Mouse (Mus musculus): ENCODE results near the gene Ifnl3.
"Not testable (repeated sequence)": the region's sequence is repeated elsewhere in the genome, so short reads cannot be mapped to it uniquely, and the experiment has no call there.

Gene Ifnl3

DNA sequence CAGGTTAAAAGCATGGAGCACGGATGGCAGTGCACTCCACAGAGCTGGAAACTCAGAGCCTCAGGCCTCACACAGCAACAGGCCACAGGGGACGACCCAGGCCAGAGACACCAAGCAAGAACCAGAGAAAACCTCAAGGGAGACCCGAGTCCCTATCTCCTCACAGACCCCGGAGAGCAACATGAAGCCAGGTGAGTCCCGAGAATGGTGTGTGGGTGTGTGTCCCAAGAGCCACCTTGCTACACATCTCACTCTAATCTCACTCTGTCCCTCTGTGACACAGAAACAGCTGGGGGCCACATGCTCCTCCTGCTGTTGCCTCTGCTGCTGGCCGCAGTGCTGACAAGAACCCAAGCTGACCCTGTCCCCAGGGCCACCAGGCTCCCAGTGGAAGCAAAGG is at the start of gene Ifnl3:
Gene Ifnl3 (plus strand): TSS at position 301 of the 400 bp plus-strand sequence.
- DNase-seq (ENCODE audit: low read depth in 2 of 2, low spot score in 2 of 2), result not testable (repeated sequence)

DNA sequence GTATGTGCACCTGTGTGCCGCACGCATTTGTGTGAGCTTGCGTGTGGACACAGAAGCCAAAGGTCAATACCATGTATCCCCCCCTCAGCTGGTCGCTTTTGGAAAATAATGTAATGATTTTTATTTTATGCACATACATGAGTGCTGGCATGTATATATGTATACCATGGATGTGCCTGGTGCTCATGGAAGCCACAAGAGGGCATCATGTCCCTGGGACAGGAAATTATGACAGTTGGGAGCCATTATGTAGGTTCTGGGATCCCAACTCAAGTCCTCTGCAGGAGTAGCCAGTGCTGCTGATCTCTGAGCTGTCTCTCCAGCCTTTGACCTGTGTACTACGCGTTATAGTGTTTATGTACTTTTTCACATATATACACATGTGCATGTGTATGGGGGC is 46.4 kb upstream of the Ifnl3 start:
- DNase-seq (ENCODE audit: low read depth in 2 of 2, low spot score in 2 of 2), result no peak

DNA sequence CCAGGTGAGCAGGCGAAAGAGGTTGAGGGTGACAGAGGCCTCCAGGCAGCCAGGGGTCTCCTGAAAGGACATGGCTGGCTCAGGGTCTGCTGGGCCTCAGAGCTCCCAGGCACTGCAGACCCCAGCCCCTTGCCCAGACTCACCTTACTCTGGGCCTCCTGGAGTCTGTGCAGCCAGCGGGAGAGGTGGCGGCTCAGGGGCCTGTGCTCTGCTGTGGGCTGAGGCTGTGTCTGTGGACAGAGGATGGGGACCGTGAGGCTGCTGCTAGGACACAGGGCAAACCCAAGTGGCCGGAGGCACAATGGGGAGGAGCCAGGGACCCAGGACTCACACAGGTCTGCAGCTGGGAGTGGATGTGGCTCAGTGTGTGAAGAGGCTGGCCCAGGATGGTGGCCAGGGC is 45.3 kb upstream of the Ifnl3 start:
- no peak for DNase-seq (ENCODE audit: low read depth in 2 of 2, low spot score in 2 of 2)

DNA sequence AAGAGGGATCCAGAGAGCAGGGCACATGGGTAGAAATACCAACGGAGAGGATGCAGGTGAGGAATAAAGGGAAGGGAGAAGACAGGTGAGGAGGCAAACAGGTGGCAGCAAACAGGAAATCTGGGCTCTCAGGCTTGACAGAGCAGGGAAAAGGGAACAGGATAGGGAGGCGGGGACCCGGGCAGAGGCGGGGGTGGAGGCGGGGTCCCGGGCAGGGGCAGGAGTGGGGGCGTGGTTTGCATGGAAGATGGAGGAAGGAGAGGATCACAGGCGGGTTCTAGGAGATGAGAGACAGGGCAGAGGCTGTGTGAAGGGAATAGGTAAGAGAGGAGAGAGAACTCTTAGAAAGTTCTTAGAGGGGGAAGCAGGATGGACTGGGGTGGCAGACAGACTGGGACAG is 43.8 kb upstream of the Ifnl3 start:
- DNase-seq (ENCODE audit: low read depth in 2 of 2, low spot score in 2 of 2), result no peak

DNA sequence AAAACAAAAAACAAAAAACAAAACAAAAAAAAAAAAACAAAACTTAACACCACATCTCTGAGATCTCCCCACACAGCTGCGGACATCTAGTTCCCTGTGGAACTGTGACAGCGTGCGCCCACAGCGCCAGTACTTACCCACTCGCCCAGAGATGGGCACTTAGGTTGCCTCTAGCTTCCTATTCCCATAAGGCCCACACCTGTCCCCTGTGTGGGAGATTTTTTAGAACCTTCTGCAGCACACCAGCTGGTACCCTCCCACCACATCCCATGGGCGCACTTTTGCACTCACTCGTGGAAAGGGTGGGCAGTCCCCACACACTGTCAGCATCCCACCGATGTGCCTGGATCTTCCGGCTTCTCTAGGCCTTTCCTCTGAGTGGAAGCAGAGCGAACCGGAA is 39.8 kb upstream of the Ifnl3 start:
- DNase-seq (ENCODE audit: low read depth in 2 of 2, low spot score in 2 of 2), result no peak

DNA sequence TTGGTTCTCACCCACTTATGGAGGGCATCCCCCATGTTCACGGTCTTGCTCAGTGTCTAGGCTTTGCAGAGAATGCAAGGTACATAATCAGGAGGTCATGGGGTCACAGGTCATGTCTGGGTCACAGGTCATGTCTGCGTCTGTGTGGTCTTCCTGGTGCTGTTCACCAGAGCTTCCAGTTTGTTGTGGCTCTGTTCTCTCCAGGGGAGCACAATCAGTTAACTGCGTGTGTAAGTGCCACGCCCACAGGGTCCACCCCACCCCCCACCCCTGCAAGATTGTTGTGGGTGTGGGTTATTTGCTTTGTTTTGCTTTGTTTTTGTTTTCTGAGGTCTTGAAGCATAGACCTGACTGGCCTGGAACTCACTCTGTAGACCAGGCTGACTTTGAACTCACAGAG is 38.4 kb upstream of the Ifnl3 start:
- DNase-seq (ENCODE audit: low read depth in 2 of 2, low spot score in 2 of 2), result no peak

DNA sequence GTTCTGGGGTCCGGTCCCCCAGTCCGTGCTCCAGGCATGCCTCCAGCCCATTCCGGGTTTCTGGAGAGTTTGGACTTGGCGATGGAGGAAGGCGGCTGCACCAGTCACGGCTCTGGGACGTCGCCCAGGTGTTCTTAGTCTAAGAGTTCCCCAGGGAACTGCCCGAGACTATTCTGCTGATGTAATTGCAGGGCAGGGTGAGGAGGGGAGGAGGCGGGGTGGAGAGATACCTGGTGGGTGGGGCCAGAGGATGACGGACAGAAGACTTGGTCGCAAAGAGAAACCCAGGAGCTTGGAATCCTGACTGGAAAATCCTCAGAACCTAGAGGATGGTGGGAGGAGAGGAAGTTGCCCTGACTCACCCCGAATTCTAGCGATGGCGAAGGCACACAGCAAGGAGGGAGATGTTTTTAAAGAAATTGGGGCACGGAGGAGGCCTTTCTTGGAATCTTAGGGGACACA is 34.6 kb upstream of the Ifnl3 start:
- DNase-seq (ENCODE audit: low read depth in 2 of 2, low spot score in 2 of 2), result no peak

DNA sequence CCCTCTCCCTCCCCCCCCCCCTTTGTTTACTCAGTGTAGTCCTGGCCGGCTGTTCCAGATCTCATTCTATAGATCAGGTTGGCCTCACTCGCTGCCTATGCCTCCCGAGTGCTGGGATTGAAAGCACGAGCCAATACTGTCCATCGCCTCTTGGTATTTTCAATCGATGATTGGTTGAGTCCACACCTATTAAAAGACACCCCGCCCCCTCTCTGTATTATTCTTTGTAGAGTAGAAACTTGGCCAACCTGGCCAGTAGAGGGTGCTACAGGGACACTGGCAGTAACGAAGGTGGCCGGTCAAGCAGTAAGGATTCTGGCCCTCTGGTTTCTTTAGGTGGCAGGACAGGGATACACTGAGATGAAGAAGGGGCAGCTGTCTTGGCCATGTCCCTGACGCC is 32.2 kb upstream of the Ifnl3 start:
- DNase-seq (ENCODE audit: low read depth in 2 of 2, low spot score in 2 of 2), result peak in 1 of 2 experiments; percentile 34

DNA sequence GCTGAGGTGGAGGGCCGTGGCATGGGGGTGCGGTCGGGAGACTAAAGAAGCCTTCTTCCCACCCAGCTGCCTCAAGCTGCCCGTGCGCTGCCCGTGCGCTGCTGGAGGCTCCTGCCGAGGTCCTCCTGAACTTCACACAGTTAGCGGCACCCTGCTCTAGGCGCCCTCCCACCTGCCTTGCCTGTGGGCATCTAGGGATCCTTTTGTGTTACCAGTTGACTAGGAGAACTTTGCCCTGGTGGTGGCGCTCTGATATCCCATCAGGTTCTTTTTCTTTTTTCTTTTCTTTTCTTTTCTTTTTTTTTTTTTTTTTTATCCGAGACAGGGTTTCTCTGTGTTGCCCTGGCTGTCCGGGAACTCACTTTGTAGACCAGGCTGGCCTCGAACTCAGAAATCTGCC is 31.7 kb upstream of the Ifnl3 start:
- DNase-seq (ENCODE audit: low read depth in 2 of 2, low spot score in 2 of 2), result no peak

DNA sequence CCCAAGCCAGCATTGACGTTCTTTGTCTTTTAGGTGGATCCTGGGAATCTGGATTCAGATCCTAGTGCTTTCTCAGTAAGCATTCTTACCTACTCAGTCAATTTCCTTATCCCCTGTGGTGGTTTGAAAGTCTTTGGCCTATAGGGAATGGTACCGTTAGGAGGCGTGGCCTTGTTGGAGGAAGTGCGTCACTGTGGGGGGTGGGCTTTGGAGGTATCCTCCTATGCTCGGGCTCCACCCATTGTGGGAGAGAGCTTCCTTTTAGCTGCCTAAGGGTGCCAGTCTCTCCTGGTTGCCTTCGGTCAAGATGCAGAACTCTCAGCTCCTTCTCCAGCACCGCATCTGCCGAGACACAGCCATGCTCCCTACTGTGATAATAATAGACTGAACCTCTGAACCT is 30.3 kb upstream of the Ifnl3 start:
- DNase-seq (ENCODE audit: low read depth in 2 of 2, low spot score in 2 of 2), result no peak

DNA sequence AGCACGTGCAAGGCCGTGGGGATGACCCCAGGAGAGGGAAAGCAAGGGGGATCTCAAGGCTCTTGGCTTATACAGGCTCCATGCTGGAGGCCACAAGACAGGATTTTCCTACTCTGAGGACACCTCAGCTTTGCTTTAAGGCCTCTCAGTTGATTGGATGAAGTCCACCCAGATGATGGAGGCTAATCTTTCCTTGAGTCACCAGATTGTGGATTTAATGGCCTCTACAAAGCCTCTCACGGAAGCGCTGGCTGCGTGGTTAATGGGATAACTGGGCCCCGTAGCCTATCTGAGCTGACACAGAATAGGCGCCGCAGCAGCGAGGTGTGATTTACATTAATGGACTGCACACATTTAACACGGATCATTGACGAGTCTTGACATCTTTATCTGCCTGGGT is 27.2 kb upstream of the Ifnl3 start:
- no peak for DNase-seq (ENCODE audit: low read depth in 2 of 2, low spot score in 2 of 2)

DNA sequence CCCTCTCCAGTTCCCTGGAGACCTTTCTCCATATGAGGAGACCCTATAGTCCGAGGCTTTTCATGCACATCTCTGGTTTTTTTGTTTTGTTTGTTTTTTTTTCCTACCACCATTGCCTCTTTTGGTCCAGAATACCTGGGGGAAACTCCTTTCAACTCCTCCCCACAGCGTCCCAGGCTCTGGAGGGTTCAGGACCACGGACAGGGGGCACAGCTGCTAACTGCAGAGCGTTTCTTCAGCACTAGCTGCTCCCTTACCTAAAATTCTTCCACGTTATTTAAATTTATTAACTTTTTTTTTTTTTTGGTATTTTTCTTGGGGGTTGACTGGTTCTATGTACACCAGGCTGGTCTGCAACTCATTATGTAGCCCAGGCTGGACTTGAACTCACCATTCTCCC is 17.1 kb upstream of the Ifnl3 start:
- no peak for DNase-seq (ENCODE audit: low read depth in 2 of 2, low spot score in 2 of 2)

DNA sequence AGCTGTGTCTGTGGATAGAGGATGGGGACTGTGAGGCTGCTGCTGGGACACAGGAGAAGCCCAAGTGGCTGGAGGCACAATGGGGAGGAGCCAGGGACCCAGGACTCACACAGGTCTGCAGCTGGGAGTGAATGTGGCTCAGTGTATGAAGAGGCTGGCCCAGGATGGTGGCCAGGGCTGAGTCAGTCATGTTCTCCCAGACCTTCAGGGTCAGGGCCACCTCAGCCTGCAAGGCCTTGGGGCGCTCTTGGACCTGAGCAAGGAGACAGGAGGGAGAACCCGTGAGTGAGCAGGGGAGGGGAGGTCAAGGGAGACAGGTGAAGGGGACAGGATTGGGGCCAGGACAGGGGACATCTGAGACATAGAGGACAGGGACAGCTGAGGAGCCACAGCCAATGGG is 13.5 kb upstream of the Ifnl3 start:
- not testable (repeated sequence) for DNase-seq (ENCODE audit: low read depth in 2 of 2, low spot score in 2 of 2)

DNA sequence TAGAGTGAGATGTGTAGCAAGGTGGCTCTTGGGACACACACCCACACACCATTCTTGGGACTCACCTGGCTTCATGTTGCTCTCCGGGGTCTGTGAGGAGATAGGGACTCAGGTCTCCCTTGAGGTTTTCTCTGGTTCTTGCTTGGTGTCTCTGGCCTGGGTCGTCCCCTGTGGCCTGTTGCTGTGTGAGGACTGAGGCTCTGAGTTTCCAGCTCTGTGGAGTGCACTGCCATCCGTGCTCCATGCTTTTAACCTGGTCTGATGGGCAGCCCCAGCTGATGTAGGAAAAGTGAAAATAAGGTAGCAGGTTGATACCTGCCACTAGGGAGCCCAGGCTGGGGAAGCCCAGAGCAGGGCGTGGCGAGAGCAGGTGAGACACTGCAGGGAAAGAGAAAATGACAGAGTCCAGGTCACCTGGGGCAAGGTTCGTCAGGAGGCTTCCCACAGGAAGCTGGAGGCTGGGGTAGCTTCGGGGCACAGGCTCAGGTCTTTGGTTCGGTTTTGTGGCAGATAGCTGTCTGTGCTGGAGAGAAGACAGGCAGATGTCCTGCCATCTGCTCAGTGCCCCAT is 12.1 kb upstream of the Ifnl3 start, which contains the start of gene Ifnl2:
Gene Ifnl2 (minus strand): TSS at position 51 of the 570 bp plus-strand sequence.
- not testable (repeated sequence) for DNase-seq (ENCODE audit: low read depth in 2 of 2, low spot score in 2 of 2)

DNA sequence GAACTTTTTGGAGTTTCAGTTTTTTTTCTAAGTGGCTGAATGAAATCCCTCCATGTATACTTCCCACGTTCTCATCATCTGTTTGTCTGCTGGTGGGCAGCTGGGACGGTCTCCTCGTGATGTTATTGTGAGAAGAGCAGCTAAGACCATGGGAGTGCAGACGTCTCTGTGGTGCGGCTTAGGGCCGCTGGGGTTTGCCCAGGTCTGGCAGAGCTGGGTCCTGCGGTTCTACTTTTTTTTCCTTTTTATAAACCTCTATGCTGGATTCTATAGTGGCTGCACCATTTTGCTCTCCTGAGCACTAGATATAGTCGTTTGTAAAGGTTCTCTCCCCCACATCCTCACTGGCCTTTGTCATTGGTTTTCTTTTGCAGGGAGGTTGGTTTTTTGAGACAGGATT is 11.2 kb upstream of the Ifnl3 start:
- DNase-seq (ENCODE audit: low read depth in 2 of 2, low spot score in 2 of 2), result no peak

DNA sequence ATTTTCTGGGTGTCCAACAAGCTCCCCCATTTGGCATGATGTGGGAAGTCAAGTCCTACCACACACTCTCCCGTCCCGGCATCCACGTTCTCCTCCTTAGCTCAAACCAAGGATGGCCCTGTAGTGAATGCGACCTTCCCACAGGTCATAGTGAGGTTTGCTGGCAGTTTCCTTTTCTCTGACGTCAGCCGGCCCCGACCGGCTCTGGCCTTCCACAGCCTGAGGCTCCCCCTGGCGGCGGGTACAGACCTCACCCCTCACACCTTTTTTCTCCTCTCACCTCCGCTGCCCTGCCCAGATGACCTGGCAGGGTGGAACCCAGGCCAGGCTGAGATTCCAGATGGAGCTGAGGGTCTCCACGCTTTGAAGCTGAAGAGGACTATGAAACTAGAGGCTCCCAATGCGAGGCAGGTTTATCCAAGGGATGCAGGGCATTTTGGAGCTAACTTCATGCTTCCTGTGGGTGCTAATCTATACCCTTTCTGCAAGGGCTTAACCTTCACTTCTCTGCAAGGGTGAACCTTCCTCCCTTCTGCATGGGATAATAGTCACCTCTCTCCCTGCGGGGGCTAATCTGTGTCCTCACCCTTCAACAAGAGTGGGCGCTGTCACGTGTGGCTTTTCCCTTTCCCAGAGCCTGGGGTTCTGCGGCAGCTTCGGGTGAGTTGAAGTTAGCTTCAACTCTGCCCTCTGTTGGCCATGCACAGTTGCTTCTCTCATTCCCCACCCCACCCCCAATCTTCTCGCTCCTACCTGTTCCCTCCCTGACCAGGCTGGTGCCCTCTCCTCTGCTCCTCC is 5.5 kb downstream of the Ifnl3 start:
- DNase-seq (ENCODE audit: low read depth in 2 of 2, low spot score in 2 of 2), result peak; percentile 75 to 85

DNA sequence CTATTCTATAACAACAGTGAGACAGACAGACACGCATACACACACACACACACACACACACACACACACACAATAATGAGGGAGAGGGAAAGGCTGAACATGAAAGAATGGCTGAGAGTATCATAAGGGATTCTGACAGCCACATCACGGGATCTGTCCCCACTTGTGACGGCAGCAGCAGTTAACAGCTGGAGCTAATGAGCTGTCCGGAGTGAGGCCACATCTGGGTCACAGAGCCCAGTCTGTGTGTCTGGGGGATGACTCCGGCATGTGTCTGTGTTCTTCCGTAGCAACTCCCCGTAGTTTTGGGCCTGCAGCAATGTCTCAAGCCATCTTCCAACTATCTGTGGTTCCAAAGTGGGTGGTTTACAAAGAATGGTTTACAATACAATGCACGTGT is 9.4 kb downstream of the Ifnl3 start:
- DNase-seq (ENCODE audit: low read depth in 2 of 2, low spot score in 2 of 2), result no peak

DNA sequence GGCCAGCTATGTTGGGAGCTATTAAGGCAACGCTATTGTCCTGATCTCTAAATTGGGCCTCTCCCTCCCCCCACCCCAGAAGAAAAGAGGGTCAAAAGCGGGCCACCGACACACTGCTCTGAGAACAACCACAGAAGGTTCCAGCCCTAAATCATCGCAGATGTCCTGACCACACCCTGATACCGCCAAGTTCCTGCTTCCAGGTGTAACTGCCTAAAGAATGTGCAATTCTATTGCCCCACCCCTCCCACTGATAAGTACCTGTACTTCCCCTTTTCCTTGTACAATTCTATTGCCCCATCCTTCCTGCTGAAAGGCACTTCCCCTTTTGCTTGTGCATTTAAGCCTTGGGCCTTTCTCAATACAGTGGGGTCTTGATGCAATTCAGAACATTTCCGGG is 16.2 kb downstream of the Ifnl3 start:
- not testable (repeated sequence) for DNase-seq (ENCODE audit: low read depth in 2 of 2, low spot score in 2 of 2)

DNA sequence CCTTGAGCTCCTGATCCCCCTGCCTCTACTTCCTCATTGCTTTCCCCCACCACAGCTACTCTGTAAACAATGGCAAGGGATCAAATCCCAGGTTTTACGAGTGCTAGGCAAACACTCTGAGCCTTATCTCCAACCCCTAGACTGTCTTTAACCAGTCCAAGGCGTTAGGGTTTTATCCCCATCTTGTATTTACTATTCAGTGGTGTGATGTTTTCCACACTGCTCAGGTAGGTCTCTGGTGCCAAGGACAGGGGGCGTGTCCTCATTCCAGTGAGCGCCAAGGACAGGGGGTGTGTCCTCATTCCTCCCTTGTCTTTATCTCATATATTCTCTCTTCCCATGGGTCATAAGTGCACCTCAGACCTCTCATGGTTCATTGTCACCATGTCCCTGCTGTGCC is 17.9 kb downstream of the Ifnl3 start, which contains the start of gene Sycn:
Gene Sycn (plus strand): TSS at position 360 of the 400 bp plus-strand sequence.
- no peak for DNase-seq (ENCODE audit: low read depth in 2 of 2, low spot score in 2 of 2)

DNA sequence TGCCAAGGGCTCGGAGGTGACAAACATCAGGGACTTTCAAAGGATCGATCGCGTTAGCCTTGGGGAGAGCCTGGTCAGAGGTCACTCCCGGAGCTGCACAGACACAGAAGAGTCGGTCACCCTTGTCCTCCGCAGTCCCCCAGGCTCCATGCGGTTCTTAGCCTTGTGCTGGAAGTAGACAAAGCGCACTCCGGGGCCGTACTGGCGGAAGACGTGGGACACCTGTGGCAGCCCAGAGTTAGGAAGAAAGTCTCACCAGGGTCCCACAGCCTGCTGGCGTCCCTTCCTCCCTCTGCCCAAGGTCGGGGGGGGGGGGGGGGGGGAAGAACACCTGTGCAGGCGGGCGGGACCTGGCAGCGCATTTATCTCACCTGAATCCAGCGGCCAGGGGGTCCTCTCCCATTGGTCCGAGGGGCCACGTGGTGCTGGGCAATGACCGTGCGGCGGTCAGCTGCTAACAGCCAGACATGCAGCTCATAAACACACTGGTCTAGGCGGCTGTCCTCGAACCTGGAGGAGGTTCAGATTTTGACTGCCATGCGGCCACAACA is 21.5 kb downstream of the Ifnl3 start:
- no peak for DNase-seq (ENCODE audit: low read depth in 2 of 2, low spot score in 2 of 2)

DNA sequence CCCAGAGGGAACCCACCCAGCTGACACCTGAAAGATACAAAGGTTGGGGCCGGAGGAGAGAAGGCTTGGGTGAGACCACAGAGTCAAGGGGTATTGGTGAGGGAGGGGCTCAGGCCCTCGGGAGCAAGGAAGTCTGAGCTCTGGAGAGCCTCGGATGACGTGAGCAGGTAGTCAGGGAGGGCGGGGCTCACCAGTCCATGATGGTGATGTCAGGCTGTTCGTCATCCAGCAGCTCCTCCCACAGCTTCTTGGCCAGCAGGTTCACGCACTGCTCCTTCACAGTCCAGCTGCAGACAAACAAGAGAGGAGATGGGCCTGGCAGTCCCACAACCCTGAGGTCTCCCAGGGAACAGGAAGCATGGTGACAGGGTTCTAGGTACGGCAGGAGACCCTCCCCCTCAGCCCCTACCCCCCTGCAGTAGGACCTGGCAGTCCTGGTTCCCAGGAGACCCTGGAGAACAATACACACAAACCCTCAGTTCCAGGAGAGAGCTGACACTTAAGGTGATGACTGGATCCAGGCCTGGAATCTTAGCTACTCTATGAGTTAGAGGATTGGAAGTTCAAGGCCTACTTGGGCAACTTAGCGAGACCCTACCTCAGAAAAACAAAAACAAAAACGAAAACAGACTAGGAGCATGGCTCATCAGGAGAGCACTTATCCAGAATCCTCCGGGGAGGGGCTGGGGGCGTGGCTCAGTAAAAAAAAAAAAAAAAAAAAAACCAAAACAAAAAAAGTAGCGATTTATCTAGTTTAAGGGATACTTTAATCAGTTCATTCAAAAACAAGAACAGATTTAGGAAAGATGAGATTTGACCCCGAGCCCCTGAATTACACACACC is 22.6 kb downstream of the Ifnl3 start:
- DNase-seq (ENCODE audit: low read depth in 2 of 2, low spot score in 2 of 2), result no peak

DNA sequence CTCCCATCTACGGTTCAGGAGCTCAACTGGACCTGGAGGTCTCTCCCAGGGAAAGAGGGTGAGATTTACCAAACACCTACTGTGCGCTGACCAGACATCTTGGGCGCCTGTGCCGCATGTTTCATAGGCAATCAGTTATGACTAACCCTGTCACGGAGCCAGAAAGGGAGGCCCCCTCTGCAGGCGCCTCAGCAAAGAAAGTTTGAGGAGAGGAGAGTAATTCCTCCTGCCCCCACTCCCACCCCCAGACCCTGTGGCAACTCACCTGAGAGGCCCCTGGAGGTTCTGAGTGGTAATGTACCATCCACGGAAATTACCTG is 23.2 kb downstream of the Ifnl3 start:
- DNase-seq (ENCODE audit: low read depth in 2 of 2, low spot score in 2 of 2), result no peak
